Mouse (Mus musculus) spleen, postnatal 4 days (tissue): Measurements from ENCODE around the gene Olfr490.

Experiments used
- DNase-seq, 2 experiments: peaks; one replicate each; pipeline ENCODE4 v3.0.0; 2022; ENCODE audit warnings: low spot score in 2 of 2

Olfr490 gene

GRCm38 (mm10) chr7:108288834-108289233 is at the start of gene Olfr490:
Gene Olfr490, minus strand, starts transcription at chr7:108288934.
- no peak for DNase-seq

- no peak for DNase-seq
Observed at GRCm38 (mm10) chr7:108323574-108323973, 34.8 kb upstream of the Olfr490 start, which contains the start of gene Olfr492. Gene Olfr492, minus strand, starts transcription at chr7:108323674.

GRCm38 (mm10) chr7:108313151-108313550 is 24.4 kb upstream of the Olfr490 start, which contains the start of gene Olfr491:
Gene Olfr491, plus strand, starts transcription at chr7:108313451.
- DNase-seq = no peak

- no peak for DNase-seq
Observed at GRCm38 (mm10) chr7:108258247-108258646, 30.5 kb downstream of the Olfr490 start, which contains the start of gene Olfr488. Gene Olfr488, minus strand, starts transcription at chr7:108258347.
